Mouse (Mus musculus) G1E (cell line): ENCODE measurements at regions not wholly inside any gene's neighbourhood (a gene's known extent, or its start where the extent isn't known, plus 50 kb on each side); places are given as distances from the start of the nearest gene placed in this dataset.

Source experiments
- CTCF ChIP-seq: IDR thresholded peaks from 2 replicates; pipeline ENCODE4 v1.5.1; 2012; ENCODE audit warnings: low read depth, low read length, inconsistent platforms, mixed read lengths
- GATA1 ChIP-seq: IDR thresholded peaks from 2 replicates; pipeline ENCODE4 v1.6.1; 2012; ENCODE audit warnings: borderline replicate concordance, low read length, inconsistent platforms, mixed read lengths

DNA sequence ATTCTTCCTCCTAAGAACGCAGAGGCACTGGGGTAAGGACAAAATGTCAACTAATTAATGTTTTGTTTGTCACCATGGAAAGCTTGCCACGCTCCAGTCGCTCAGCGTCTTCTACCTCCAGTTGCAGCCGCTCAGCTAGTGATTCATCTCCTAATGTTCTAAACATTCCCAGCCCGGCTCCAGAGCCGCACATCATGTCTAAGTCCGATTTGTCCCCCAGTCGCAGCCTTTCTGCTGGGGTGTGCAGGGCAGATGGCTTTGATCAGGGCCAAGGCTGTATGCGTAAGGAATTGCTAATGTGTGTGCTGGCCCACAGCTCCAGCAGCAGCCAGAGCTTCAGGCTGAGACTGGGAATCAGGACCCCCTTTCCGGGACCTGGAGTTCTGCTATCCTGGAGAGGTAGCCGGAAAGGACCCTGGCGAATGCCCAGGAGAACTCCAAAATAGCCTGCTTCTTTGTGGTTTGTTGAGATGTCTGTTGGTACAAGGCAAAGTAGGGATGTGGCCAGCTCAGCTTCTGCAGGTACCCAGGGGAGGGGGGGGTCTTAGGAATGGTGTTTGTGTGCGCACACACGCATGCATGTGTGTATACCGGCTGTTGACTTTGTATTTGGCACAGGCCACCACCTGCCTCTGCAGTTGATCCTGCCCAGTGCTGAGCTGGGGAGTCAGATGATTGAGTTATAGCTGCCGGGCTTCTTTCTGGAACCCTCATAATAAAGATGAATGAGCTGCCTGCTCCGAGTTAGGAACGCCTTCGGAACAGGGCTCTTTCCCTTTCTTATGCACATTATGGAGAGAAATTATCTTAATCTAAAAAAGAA is 143.0 kb upstream of the Kcng1 start:
- TF ChIP-seq GATA1 (no peak), CTCF (no peak)
